Mouse (Mus musculus) limb, embryonic 12.5 days (tissue): Measurements from ENCODE around the gene Zfp691. TPM values are rescaled to one million over a fixed set of nuclear protein-coding genes. Genes with fewer than 3 reads are reported as not detected.

Experiments used
- ATAC-seq: fragments of 200-750 bp; cut with Nextera tagmentation; 2 replicates; pipeline ENCODE4 v1.8.0; 2017; ENCODE audit warnings: low read depth, moderate TSS enrichment; ENCODE audit not compliant: insufficient number of reproducible peaks, insufficient read depth, low FRiP score, low TSS enrichment
- H3K27ac ChIP-seq: fragments of 300-500 bp; sonication (generic); 2 replicates; pipeline ENCODE4 v1.5.1; 2016; ENCODE audit warnings: mild to moderate bottlenecking, moderate library complexity
- H3K27me3 ChIP-seq: fragments of 300-500 bp; sonication (generic); 2 replicates; pipeline ENCODE4 v1.6.1; 2016; ENCODE audit warnings: mild to moderate bottlenecking, moderate library complexity
- H3K36me3 ChIP-seq: fragments of 300-500 bp; sonication (generic); 2 replicates; pipeline ENCODE4 v1.6.1; 2016; ENCODE audit warnings: mild to moderate bottlenecking, moderate library complexity
- H3K4me1 ChIP-seq: fragments of 300-500 bp; sonication (generic); replicated peaks from 2 replicates; pipeline ENCODE4 v1.6.1; 2016
- H3K4me2 ChIP-seq: fragments of 300-500 bp; sonication (generic); 2 replicates; pipeline ENCODE4 v1.6.1; 2016; ENCODE audit warnings: mild to moderate bottlenecking, moderate library complexity
- H3K4me3 ChIP-seq: fragments of 300-500 bp; sonication (generic); replicated peaks from 2 replicates; pipeline ENCODE4 v1.5.1; 2016; ENCODE audit warnings: mild to moderate bottlenecking
- H3K9ac ChIP-seq: fragments of 300-500 bp; sonication (generic); replicated peaks from 2 replicates; pipeline ENCODE4 v1.6.1; 2016; ENCODE audit warnings: mild to moderate bottlenecking, moderate library complexity
- H3K9me3 ChIP-seq: fragments of 300-500 bp; sonication (generic); 2 replicates; pipeline ENCODE4 v1.6.1; 2016; ENCODE audit warnings: mild to moderate bottlenecking, moderate library complexity
- WGBS: fragments of 180-500 bp; shearing (Covaris S2); methylation state at CpG from one replicate; pipeline ENCODE4 v1.1.7; 2016; 5-methylcytosine and 5-hydroxymethylcytosine counted together
- polyA plus RNA-seq: library from polyadenylated mRNA; unstranded; fragments of >200 nt; fragmentation: Nextera tagmentation; extraction: Ambion mirVana; gene quantifications from 2 replicates; pipeline ENCODE4 v1.2.1, GENCODE M21; 2016

The Zfp691 gene
- polyA plus RNA-seq, 1 experiment from 2014 or later: 8.4 TPM

- no peak overlapping the region for H3K27ac ChIP-seq
- ATAC-seq: no peak
- H3K4me3 ChIP-seq: no peak overlapping the region
- H3K36me3 ChIP-seq: no peaks in the 10 kb centered on the region
- no peak overlapping the region for H3K4me2 ChIP-seq
- no peak overlapping the region for H3K9ac ChIP-seq
- WGBS: 82% methylated on average over 8 of the region's 8 CpGs
- H3K4me1 ChIP-seq: no peaks in the 10 kb centered on the region
- H3K9me3 ChIP-seq: no peaks in the 10 kb centered on the region
- H3K27me3 ChIP-seq: peaks cover 3% of the 10 kb centered on the region; the same call in 1 of the 2 replicates
Measured at GRCm38 (mm10) chr4:119190618-119191017, 16.6 kb upstream of the Zfp691 start.

- Histone ChIP-seq H3K36me3 (no peaks in the 10 kb centered on the region), H3K4me3 (no peak within 1 kb of the TSS), H3K27ac (no peak within 1 kb of the TSS), H3K4me1 (no peaks in the 10 kb centered on the region), H3K9ac (no peak within 1 kb of the TSS), H3K27me3 (peaks cover 3% of the 10 kb centered on the region; the same call in 1 of the 2 replicates), H3K4me2 (no peak within 1 kb of the TSS), H3K9me3 (no peaks in the 10 kb centered on the region)
- WGBS: 73% methylated on average over 6 of the region's 6 CpGs
- no peak for ATAC-seq
Measured at GRCm38 (mm10) chr4:119189864-119190263, 15.9 kb upstream of the Zfp691 start, which contains the start of gene Ermap. Gene Ermap (minus strand): TSS chr4:119190011.

- no peak overlapping the region for H3K4me3 ChIP-seq
- no peaks in the 10 kb centered on the region for H3K9me3 ChIP-seq
- H3K27me3 ChIP-seq: peaks cover 3% of the 10 kb centered on the region; the same call in 1 of the 2 replicates
- H3K4me2 ChIP-seq: no peak overlapping the region
- H3K27ac ChIP-seq: no peak overlapping the region
- H3K9ac ChIP-seq: no peak overlapping the region
- H3K36me3 ChIP-seq: no peaks in the 10 kb centered on the region
- ATAC-seq: no peak
- no peaks in the 10 kb centered on the region for H3K4me1 ChIP-seq
- WGBS: 81% methylated on average over 6 of the region's 6 CpGs
Measured at GRCm38 (mm10) chr4:119189392-119189791, 15.4 kb upstream of the Zfp691 start.

- ATAC-seq: no peak
- no peak overlapping the region for H3K9ac ChIP-seq
- H3K27ac ChIP-seq: no peak overlapping the region
- WGBS: 58% methylated on average over 11 of the region's 11 CpGs
- H3K27me3 ChIP-seq: peaks cover 3% of the 10 kb centered on the region; the same call in 1 of the 2 replicates
- H3K4me2 ChIP-seq: no peak overlapping the region
- no peaks in the 10 kb centered on the region for H3K9me3 ChIP-seq
- H3K4me1 ChIP-seq: no peaks in the 10 kb centered on the region
- no peaks in the 10 kb centered on the region for H3K36me3 ChIP-seq
- no peak overlapping the region for H3K4me3 ChIP-seq
Measured at GRCm38 (mm10) chr4:119188060-119188785, 14.2 kb upstream of the Zfp691 start.

GRCm38 (mm10) chr4:119185771-119186170, 11.8 kb upstream of the Zfp691 start:
- no peak overlapping the region for H3K9ac ChIP-seq
- no peak overlapping the region for H3K4me2 ChIP-seq
- 75% methylated on average over 4 of the region's 4 CpGs for WGBS
- no peaks in the 10 kb centered on the region for H3K9me3 ChIP-seq
- H3K4me3 ChIP-seq: no peak overlapping the region
- no peak overlapping the region for H3K27ac ChIP-seq
- H3K36me3 ChIP-seq: no peaks in the 10 kb centered on the region
- no peak for ATAC-seq
- no peaks in the 10 kb centered on the region for H3K4me1 ChIP-seq
- peaks cover 3% of the 10 kb centered on the region; the same call in 1 of the 2 replicates for H3K27me3 ChIP-seq

- no peak for ATAC-seq
- H3K4me2 ChIP-seq: no peak overlapping the region
- H3K4me1 ChIP-seq: no peaks in the 10 kb centered on the region
- no peak overlapping the region for H3K27ac ChIP-seq
- 48% methylated on average over 1 of the region's 1 CpGs for WGBS
- H3K9me3 ChIP-seq: no peaks in the 10 kb centered on the region
- no peak overlapping the region for H3K4me3 ChIP-seq
- no peak overlapping the region for H3K9ac ChIP-seq
- no peaks in the 10 kb centered on the region for H3K36me3 ChIP-seq
- peaks cover 3% of the 10 kb centered on the region; the same call in 1 of the 2 replicates for H3K27me3 ChIP-seq
Measured at GRCm38 (mm10) chr4:119183525-119183924, 9.5 kb upstream of the Zfp691 start.

- Histone ChIP-seq H3K9ac (no peak overlapping the region), H3K4me2 (no peak overlapping the region), H3K4me3 (no peak overlapping the region), H3K27ac (no peak overlapping the region), H3K36me3 (no peaks in the 10 kb centered on the region), H3K9me3 (no peaks in the 10 kb centered on the region), H3K4me1 (no peaks in the 10 kb centered on the region), H3K27me3 (no peaks in the 10 kb centered on the region)
- no peak for ATAC-seq
- WGBS: 88% methylated on average over 9 of the region's 9 CpGs
Measured at GRCm38 (mm10) chr4:119181456-119181855, 7.5 kb upstream of the Zfp691 start.

GRCm38 (mm10) chr4:119180133-119180707, 6.2 kb upstream of the Zfp691 start:
- 57% methylated on average over 4 of the region's 4 CpGs for WGBS
- no peak for ATAC-seq

GRCm38 (mm10) chr4:119178331-119178730, 4.3 kb upstream of the Zfp691 start:
- Histone ChIP-seq H3K36me3 (no peaks in the 10 kb centered on the region), H3K27me3 (no peaks in the 10 kb centered on the region), H3K9me3 (no peaks in the 10 kb centered on the region), H3K4me2 (no peak overlapping the region), H3K27ac (no peak overlapping the region), H3K4me3 (no peak overlapping the region), H3K9ac (no peak overlapping the region), H3K4me1 (no peaks in the 10 kb centered on the region)
- WGBS: 74% methylated on average over 18 of the region's 18 CpGs
- no peak for ATAC-seq

More at GRCm38 (mm10) chr4:119180133-119180707, 6.2 kb upstream of the Zfp691 start:
- Histone ChIP-seq H3K4me1 (no peaks in the 10 kb centered on the region), H3K9me3 (no peaks in the 10 kb centered on the region), H3K9ac (no peak overlapping the region), H3K27me3 (no peaks in the 10 kb centered on the region), H3K27ac (no peak overlapping the region), H3K4me2 (no peak overlapping the region), H3K4me3 (no peak overlapping the region), H3K36me3 (no peaks in the 10 kb centered on the region)

- 78% methylated on average over 5 of the region's 5 CpGs for WGBS
- no peak overlapping the region for H3K27ac ChIP-seq
- no peak for ATAC-seq
Measured at GRCm38 (mm10) chr4:119177702-119178101, 3.7 kb upstream of the Zfp691 start.

GRCm38 (mm10) chr4:119172919-119173650, 910 bp downstream of the Zfp691 start:
- H3K4me1 ChIP-seq: peaks cover 8% of the 10 kb centered on the region
- WGBS: 44% methylated on average over 18 of the region's 18 CpGs
- H3K9ac ChIP-seq: peak overlapping the region; percentile 81
- no peaks in the 10 kb centered on the region for H3K9me3 ChIP-seq
- peak overlapping the region; percentile 73 for H3K4me3 ChIP-seq
- no peaks in the 10 kb centered on the region for H3K27me3 ChIP-seq
- peak overlapping the region; percentile 74 for H3K4me2 ChIP-seq
- H3K27ac ChIP-seq: peak overlapping the region; percentile 41; the same call in 1 of the 2 replicates
- peaks cover 34% of the 10 kb centered on the region for H3K36me3 ChIP-seq
- no peak for ATAC-seq

More at GRCm38 (mm10) chr4:119177702-119178101, 3.7 kb upstream of the Zfp691 start:
- H3K4me1 ChIP-seq: peaks cover 6% of the 10 kb centered on the region
- H3K9ac ChIP-seq: no peak overlapping the region
- H3K27me3 ChIP-seq: no peaks in the 10 kb centered on the region
- H3K36me3 ChIP-seq: no peaks in the 10 kb centered on the region
- no peaks in the 10 kb centered on the region for H3K9me3 ChIP-seq
- H3K4me3 ChIP-seq: no peak overlapping the region
- no peak overlapping the region for H3K4me2 ChIP-seq
